Mouse (Mus musculus): ENCODE results near the gene Snhg11.
"Not testable (repeated sequence)": the region's sequence is repeated elsewhere in the genome, so short reads cannot be mapped to it uniquely, and the experiment has no call there.

Gene Snhg11

GRCm38 (mm10) chr2:158370173-158370550, 5.3 kb upstream of the Snhg11 start:
- no peak for DNase-seq

GRCm38 (mm10) chr2:158373061-158373460, 2.4 kb upstream of the Snhg11 start:
- DNase-seq, result no peak

DNA sequence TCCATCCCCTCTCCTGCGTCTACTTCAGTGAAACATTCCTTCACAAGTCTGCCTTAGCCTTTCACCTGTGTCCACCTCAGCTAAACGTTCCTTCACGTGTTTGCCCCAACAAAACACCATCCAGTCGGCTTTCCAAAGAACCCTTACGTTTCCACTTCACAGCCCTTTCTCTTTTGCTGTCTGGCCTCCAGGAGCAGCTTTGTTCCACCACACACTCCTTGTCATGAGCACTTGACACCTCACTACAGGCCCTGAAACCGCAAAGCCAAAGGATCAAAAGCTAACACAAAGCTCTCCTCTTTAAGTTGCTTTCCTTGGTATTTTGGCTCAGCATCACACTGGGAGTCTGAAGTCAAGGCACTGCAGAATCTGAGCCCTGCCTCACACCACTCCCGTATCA, 1.9 kb upstream of the Snhg11 start:
- DNase-seq, result no peak

- no peak for DNase-seq
Measured at GRCm38 (mm10) chr2:158376123-158376687, 767 bp downstream of the Snhg11 start.

- no peak for DNase-seq
Measured at GRCm38 (mm10) chr2:158376798-158377197, 1.4 kb downstream of the Snhg11 start.

GRCm38 (mm10) chr2:158377811-158378210, 2.4 kb downstream of the Snhg11 start:
- no peak for DNase-seq

DNA sequence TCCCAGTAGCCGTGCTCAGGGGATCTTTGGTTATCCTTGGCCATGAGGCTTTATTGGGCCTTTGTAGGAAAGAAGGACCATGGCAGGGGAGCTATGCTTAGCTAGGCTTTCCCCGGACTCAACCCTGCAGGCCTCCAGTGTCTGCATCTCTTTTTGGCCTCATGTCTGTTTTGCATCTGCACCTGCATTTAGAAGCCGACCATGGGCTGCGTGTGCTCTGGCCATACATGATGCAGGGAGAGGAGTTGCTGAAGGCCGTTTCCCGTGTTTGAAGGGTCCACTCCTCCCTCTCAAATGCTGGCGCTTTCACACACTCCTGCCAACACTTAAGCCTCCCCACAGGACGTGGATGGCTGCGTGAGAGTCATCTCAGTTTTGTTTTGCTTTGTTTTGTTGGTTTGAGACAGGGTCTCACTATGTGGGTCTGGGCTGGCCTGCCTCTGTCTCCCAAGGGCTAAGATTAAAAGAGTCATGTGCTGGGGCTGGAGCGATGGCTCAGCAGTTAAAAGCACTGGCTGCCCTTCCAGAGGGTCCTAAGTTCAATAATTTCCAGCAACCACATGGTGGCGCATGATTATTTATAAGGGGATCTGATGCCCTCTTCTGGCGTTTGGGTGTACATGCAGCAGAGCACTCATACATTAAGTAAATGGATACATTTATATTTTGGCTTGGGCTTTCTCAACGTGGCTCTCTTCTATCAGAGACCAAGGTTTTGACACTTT, 4.1 kb downstream of the Snhg11 start:
- peak; percentile 64 for DNase-seq

DNA sequence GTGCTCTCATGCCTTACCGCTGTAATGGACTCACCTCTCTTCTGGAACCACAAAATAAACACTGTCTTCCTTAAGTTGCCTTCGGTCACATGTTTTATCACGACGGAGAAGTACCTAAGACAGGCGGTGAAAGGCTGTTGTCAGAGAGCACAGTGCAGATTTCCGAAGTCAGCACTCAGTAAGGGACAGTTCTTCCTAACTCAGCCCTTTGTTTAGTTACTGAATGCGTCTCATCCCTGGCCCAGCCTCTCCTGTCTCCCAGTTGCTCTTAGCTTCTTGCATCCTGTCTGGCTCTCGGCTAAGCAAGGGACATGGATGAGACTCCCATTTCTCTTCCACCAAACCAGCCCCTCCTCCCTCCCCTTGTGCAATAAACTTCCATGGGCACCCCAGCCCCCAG, 10.6 kb downstream of the Snhg11 start:
- no peak for DNase-seq

- no peak for DNase-seq
Measured at GRCm38 (mm10) chr2:158389421-158389820, 14.0 kb downstream of the Snhg11 start.

- DNase-seq, result no peak
Measured at GRCm38 (mm10) chr2:158396369-158396768, 20.9 kb downstream of the Snhg11 start.

DNA sequence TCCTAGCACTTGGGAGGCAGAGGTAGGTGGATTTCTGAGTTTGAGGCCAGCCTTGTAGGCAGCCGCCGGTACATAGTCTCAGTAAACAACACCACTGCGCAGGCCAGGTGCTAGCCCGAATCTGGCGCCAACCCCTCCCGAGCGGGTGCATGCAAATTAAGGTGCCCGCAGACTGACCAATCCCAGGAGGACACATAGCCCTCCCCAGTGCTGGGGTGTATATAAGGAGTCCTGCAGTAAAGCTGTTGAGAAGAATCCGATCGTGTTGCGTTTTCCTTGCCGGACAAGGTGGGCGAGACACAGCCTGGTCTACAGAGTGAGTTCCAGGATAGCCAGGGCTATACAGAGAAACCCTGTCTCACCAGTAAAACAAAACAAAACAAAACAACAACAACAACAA, 21.7 kb downstream of the Snhg11 start:
- not testable (repeated sequence) for DNase-seq

DNA sequence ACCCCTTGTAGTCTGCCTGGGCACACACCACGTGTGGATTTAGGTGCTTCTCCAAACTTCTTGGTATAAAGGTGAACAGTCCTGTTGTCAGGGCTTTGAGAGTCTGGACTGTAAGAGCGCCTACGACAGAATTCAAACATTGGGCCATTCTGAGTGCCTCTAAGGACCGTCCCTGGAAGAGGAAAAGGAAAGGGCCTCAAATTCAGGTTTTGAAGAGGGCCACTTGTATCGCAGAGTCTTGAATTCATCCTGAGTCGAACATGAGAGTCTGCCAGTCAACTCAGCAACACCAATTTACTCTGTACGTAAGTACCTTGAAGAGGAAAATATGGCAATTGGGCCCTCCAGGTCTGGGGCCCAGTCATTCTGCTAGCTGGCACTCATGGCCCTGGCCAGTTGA, 27.5 kb downstream of the Snhg11 start:
- DNase-seq, result no peak

GRCm38 (mm10) chr2:158408997-158409594, 33.7 kb downstream of the Snhg11 start:
- no peak for DNase-seq

DNA sequence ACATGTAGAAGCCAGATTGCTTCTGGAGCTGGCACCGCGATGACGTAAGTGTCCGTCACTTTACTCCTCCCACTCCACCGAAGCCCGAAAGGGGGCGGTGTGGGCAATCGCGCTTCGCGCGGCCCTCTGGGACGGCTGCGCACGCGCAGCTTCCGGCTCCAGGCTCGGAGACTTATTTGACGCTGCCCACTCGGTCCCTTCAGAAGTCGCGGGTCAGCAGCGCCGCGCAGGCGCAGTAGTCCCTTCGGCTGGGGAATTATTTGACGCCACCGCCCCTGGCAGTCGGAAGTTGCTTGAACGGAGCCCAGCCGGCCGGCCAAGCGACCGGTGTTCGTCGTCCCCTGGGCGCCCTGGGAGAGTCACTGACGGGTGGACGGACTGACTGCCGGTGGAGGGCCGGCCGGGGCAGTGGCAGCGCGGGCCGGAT, 34.2 kb downstream of the Snhg11 start, which contains the start of gene Ralgapb:
Gene Ralgapb, plus strand, starts transcription at position 254 of the 427 bp plus-strand sequence.
- DNase-seq, result peak; percentile 99

DNA sequence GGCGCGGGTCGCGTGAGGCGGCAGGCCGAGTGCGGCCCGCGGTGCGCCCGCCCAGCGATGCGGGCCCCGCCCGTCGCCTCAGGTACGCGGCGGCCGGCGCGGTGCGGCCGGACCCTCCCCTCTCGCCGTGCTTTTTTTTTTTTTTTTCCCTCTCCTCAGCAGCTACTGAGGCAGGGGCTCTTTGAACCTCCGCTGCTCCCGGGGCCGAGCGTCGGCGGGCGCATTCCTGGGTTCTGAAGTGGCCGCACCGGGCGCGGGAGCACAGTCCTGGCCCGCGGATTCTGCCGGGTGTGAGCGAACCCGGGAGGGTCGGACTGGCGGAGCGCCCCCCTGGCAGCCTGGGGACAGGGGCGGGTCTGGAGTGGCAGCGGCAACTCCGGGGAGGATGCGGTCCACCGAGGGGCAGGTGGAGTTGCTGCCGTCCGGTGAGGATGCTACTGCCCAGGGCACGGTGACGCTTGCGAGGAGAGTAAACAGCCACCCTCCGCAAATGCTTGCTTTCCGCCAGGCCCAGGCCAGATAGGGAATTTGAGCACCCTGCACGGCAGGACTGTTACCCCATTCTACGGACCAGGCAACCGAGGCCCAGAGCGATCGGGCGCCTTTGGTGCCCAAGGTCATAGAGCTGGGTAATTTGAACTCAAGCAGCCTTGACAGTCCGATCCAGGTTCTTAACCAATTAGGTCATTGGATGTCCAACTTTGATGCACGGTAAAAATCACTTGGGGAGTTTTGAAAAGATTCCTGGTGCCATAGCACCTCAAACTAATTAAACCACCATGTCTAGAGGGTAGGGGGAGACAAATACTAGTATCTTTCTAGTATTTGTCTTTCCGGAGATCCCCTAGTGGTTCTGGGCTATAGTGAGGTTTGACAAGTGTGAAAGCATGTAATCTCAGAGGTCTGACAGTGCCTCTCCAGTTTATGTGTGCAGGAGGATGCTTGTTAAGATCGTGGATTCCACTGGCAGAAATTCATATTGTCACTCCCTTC, 34.9 kb downstream of the Snhg11 start:
- peak; percentile 43 for DNase-seq

GRCm38 (mm10) chr2:158413240-158413639, 37.8 kb downstream of the Snhg11 start:
- DNase-seq, result no peak

DNA sequence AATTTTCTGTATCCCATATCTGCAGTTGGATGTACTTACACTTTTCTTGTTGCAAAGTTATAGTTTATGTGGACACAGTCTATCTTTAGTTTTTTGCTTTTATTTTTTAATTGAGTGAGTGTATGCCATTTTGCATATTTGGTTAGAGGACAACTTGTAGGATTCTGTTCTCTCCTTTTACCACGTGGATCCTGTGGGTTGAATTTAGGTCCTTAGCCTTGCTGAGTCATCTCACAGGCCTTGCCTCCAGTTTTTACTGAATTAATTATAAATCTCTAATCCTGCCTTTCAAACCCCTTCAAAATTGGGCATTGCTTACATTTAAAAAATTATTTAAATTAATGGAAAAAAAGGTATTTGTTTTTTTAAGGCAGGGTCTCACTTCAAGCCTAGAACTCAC, 40.4 kb downstream of the Snhg11 start:
- no peak for DNase-seq

DNA sequence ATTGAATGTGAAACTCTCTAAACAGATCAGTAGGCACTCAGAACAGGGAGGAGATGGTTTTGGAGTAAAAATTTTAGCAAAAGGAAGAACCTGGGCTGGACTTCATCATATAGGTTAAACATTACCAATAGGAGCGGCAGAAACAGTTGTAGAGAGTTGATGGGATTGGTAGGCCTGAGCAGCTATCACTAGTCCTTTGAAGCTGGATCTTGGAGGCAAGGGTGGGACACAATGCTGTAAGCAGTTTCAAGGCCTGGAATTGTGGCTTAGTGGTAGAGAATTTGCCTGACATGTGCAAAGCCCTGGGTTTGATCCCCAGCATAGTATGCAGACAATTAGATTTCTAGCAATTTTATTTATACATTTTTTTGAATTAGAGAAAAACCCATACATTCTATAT, 43.2 kb downstream of the Snhg11 start:
- DNase-seq, result no peak
